Mouse (Mus musculus) CH12.LX (cell line): ENCODE results near the gene Rpia.

Experiments used
- CHD2 ChIP-seq: IDR thresholded peaks from 2 replicates; pipeline ENCODE4 v1.6.1; 2011; ENCODE audit warnings: low read length, improper control_type of control experiment
- CTCF ChIP-seq, 2 experiments: IDR thresholded peaks in 1 of 2; conservative IDR thresholded peaks in 1 of 2; 2 replicates each; pipeline ENCODE4 v1.5.1; 2011 to 2012; ENCODE audit warnings: low read depth in 2 of 2, low read length in 2 of 2, improper control_type of control experiment in 1 of 2, inconsistent platforms in 1 of 2, mild to moderate bottlenecking in 1 of 2, moderate library complexity in 1 of 2
- ELF1 ChIP-seq: IDR thresholded peaks from 2 replicates; pipeline ENCODE4 v1.6.1; 2014; ENCODE audit warnings: low read depth, mild to moderate bottlenecking, inconsistent platforms, low read length, improper control_type of control experiment
- EP300 ChIP-seq: IDR thresholded peaks from 2 replicates; pipeline ENCODE4 v1.6.1; 2011; ENCODE audit warnings: low read length, improper control_type of control experiment
- GABPA ChIP-seq: IDR thresholded peaks from 2 replicates; pipeline ENCODE4 v1.6.1; 2012; ENCODE audit warnings: low read depth, low read length, improper control_type of control experiment, inconsistent platforms; ENCODE audit not compliant: insufficient replicate concordance
- HCFC1 ChIP-seq: IDR thresholded peaks from 2 replicates; pipeline ENCODE4 v1.6.1; 2012; ENCODE audit warnings: low read depth, mild to moderate bottlenecking, inconsistent platforms, low read length, improper control_type of control experiment
- MAZ ChIP-seq: IDR thresholded peaks from 2 replicates; pipeline ENCODE4 v1.6.1; 2012; ENCODE audit warnings: low read depth, mild to moderate bottlenecking, inconsistent platforms, low read length, improper control_type of control experiment, moderate library complexity
- POLR2A ChIP-seq: IDR thresholded peaks from 2 replicates; pipeline ENCODE4 v1.6.1; 2011; ENCODE audit warnings: low read depth, mild to moderate bottlenecking, improper control_type of control experiment, low read length
- RAD21 ChIP-seq: IDR thresholded peaks from 2 replicates; pipeline ENCODE4 v1.6.1; 2011; ENCODE audit warnings: low read depth, mild to moderate bottlenecking, low read length, improper control_type of control experiment, moderate library complexity
- SIN3A ChIP-seq: IDR thresholded peaks from 2 replicates; pipeline ENCODE4 v1.6.1; 2012; ENCODE audit warnings: low read length, improper control_type of control experiment, inconsistent platforms
- UBTF ChIP-seq: IDR thresholded peaks from 2 replicates; pipeline ENCODE4 v1.6.1; 2012; ENCODE audit warnings: low read depth, mild to moderate bottlenecking, inconsistent platforms, low read length, improper control_type of control experiment, moderate library complexity
- USF1 ChIP-seq: IDR thresholded peaks from 2 replicates; pipeline ENCODE4 v1.6.1; 2014; ENCODE audit warnings: low read depth, mild to moderate bottlenecking, inconsistent platforms, low read length, improper control_type of control experiment
- ZNF384 ChIP-seq: IDR thresholded peaks from 2 replicates; pipeline ENCODE4 v1.6.1; 2012; ENCODE audit warnings: low read depth, low read length, improper control_type of control experiment, inconsistent platforms

DNA sequence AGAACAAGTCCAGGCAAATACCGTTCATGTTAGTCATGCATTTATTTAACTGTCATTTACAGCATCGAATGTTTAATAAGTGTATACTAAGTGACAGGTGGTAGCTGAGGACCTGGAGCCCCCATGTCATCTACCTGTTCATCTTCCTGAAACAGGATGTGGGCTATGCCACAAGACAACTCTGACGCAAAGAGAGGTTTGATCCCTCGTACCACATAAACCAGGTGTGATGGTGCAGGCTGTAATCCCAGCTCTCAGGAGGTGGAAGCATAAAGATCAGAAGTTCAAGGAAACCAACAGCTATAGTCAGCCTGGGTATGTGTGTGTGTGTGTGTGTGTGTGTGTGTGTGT lies 32.9 kb upstream of the Rpia start:
- TF ChIP-seq CTCF (conservative IDR thresholded peaks at IDR 0.05 in 1 of 2, IDR thresholded peaks at IDR 0.05 in 1 of 2; ENCODE audit: low read depth in 2 of 2, low read length in 2 of 2) (no peak), EP300 (no peak), ELF1 (no peak), UBTF (no peak), POLR2A (no peak), HCFC1 (no peak), USF1 (no peak), RAD21 (no peak), ZNF384 (no peak), GABPA (no peak), CHD2 (no peak), SIN3A (no peak; the same call in 1 of the 2 replicates), MAZ (no peak)
